Mouse (Mus musculus) limb, embryonic 10.5 days (tissue): Measurements from ENCODE around the gene Ccl20. TPM values are rescaled to one million over a fixed set of nuclear protein-coding genes. Genes with fewer than 3 reads are reported as not detected.

Experiments used
- DNase-seq: peaks from one replicate; pipeline ENCODE4 v3.0.0-alpha.2; 2017; ENCODE audit warnings: low spot score
- H3K27ac ChIP-seq: fragments of 300-500 bp; sonication (generic); 2 replicates; pipeline ENCODE4 v1.5.1; 2016; ENCODE audit warnings: mild to moderate bottlenecking
- H3K27me3 ChIP-seq: fragments of 300-500 bp; sonication (generic); 2 replicates; pipeline ENCODE4 v1.6.1; 2016; ENCODE audit warnings: low read depth, mild to moderate bottlenecking; ENCODE audit not compliant: poor library complexity, severe bottlenecking
- H3K36me3 ChIP-seq: fragments of 300-500 bp; sonication (generic); 2 replicates; pipeline ENCODE4 v1.6.1; 2016; ENCODE audit warnings: mild to moderate bottlenecking, moderate library complexity
- H3K4me1 ChIP-seq: fragments of 300-500 bp; sonication (generic); 2 replicates; pipeline ENCODE4 v1.6.1; 2016
- H3K4me3 ChIP-seq: fragments of 300-500 bp; sonication (generic); 2 replicates; pipeline ENCODE4 v1.5.1; 2016; ENCODE audit warnings: mild to moderate bottlenecking, moderate library complexity
- H3K9me3 ChIP-seq: fragments of 300-500 bp; sonication (generic); replicated peaks from 2 replicates; pipeline ENCODE4 v1.6.1; 2016; ENCODE audit warnings: mild to moderate bottlenecking
- WGBS: fragments of 180-500 bp; shearing (Covaris S2); methylation state at CpG from one replicate; pipeline ENCODE4 v1.1.7; 2016; 5-methylcytosine and 5-hydroxymethylcytosine counted together
- polyA plus RNA-seq: library from polyadenylated mRNA; unstranded; fragments of >200 nt; fragmentation: Nextera tagmentation; extraction: Ambion mirVana; gene quantifications from 2 replicates; pipeline ENCODE4 v1.2.1, GENCODE M21; 2016

Ccl20 gene
- polyA plus RNA-seq, 1 experiment from 2014 or later: not detected

DNA sequence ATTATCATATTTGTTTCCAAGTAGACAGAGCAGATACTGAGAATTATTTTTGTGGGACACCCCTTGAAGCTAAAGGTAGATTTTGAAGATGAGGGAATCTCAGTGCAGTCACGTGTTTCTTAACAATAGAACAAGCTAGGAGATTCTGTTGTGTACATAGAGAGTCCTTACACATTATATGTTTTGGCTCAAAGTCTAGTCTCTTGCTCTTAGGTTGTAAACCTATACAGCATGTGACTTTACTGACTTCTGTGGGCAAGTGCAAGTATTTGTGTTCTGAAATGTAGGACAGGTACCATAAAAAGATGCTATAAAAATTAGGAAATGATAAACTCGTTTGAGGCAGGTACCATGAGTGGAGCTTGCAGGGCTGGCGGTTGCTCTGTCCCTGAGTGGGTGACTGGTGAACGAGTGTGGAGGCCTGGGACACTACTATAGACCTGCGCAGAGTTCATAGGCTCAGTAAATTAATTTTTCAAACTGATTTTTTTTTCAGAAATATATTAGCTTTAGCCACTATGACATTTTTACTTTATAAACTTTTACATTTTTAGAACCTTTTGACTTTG lies 9.1 kb upstream of the Ccl20 start:
- H3K4me1 ChIP-seq: no peaks in the 10 kb centered on the region
- no peak overlapping the region for H3K4me3 ChIP-seq
- 87% methylated on average over 5 of the region's 5 CpGs for WGBS
- H3K27me3 ChIP-seq: no peaks in the 10 kb centered on the region
- no peaks in the 10 kb centered on the region for H3K36me3 ChIP-seq
- DNase-seq: no peak
- H3K27ac ChIP-seq: no peak overlapping the region
- H3K9me3 ChIP-seq: no peaks in the 10 kb centered on the region

DNA sequence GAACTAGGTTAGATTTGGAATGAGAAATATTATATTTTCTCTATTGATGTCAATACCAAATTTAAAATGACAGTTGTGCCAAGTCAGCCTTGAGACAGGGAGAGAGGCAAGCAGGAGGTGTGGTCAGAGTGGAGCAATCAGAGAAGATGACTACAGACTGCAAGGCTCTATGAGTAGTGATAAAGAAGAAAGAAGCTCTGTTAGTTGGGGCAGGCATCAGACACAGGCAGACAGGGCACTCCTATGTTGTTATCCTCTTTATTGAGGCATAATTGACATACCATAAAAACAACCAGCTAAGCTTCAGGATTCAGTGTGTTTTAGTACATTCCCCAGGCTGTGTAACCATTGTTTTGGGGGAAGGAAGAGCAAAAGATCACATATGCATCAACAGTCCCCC lies 5.6 kb upstream of the Ccl20 start:
- Histone ChIP-seq H3K27ac (no peak overlapping the region), H3K36me3 (no peaks in the 10 kb centered on the region), H3K4me1 (no peaks in the 10 kb centered on the region), H3K4me3 (no peak overlapping the region), H3K27me3 (no peaks in the 10 kb centered on the region), H3K9me3 (no peaks in the 10 kb centered on the region)
- DNase-seq: no peak

DNA sequence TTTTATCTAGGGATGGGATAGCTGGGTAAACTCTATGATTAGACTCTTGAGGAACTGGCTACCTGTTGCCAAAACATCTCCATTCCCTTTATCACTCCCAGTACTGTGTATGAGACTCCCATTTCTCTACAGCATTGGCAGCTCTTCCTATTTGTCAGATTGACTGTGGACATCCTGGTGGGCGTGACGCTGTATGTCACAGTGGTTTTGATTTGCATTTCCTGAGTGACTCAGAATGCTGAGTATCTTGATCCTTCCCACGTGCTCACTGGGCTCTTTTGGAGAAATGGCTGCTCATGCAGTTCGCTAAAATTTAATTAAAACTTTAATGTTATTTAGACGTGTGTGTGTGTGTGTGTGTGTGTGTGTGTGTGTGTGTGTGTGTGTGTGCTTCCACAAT lies 4.8 kb upstream of the Ccl20 start:
- Histone ChIP-seq H3K27me3 (no peaks in the 10 kb centered on the region), H3K9me3 (no peaks in the 10 kb centered on the region), H3K4me3 (no peak overlapping the region), H3K27ac (no peak overlapping the region), H3K36me3 (no peaks in the 10 kb centered on the region), H3K4me1 (no peaks in the 10 kb centered on the region)
- DNase-seq: no peak
- 84% methylated on average over 5 of the region's 5 CpGs for WGBS

DNA sequence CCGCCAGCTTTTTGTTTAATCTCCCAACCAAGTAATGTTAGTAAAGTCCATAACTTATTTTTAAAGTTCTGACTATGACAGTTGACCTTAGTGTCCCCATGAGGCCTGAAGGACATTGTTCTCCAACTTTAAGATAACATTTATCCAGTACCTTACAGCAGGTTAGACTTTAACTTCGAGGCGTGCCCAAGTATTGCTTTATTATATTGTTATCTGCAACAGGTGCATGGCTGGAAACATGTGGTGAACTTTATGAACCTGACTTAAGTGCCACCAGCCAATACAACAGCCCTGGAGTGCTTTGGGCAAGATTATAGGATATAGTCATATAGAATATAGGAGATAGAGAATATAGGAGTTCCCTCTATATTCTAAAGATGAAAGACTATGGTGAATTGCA lies 651 bp downstream of the Ccl20 start:
- Histone ChIP-seq H3K27me3 (no peaks in the 10 kb centered on the region), H3K4me3 (no peak overlapping the region), H3K27ac (no peak overlapping the region), H3K9me3 (no peaks in the 10 kb centered on the region), H3K36me3 (no peaks in the 10 kb centered on the region), H3K4me1 (no peaks in the 10 kb centered on the region)
- 91% methylated on average over 3 of the region's 3 CpGs for WGBS
- DNase-seq: no peak

DNA sequence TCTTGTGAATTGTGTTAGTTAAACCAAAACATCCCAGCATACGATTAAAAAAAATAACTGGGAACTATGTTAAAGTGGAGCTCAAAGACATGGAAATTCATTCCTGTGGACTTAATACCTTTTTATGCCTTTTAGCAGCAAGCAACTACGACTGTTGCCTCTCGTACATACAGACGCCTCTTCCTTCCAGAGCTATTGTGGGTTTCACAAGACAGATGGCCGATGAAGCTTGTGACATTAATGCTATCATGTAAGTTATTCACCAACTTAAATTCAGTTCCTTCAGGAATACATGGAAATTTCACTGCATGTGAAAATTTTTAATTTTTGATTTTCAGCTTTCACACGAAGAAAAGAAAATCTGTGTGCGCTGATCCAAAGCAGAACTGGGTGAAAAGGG lies 1.1 kb downstream of the Ccl20 start:
- H3K9me3 ChIP-seq: no peaks in the 10 kb centered on the region
- H3K36me3 ChIP-seq: no peaks in the 10 kb centered on the region
- 88% methylated on average over 7 of the region's 7 CpGs for WGBS
- H3K27me3 ChIP-seq: no peaks in the 10 kb centered on the region
- H3K4me3 ChIP-seq: no peak overlapping the region
- H3K27ac ChIP-seq: no peak overlapping the region
- no peak for DNase-seq
- H3K4me1 ChIP-seq: no peaks in the 10 kb centered on the region

DNA sequence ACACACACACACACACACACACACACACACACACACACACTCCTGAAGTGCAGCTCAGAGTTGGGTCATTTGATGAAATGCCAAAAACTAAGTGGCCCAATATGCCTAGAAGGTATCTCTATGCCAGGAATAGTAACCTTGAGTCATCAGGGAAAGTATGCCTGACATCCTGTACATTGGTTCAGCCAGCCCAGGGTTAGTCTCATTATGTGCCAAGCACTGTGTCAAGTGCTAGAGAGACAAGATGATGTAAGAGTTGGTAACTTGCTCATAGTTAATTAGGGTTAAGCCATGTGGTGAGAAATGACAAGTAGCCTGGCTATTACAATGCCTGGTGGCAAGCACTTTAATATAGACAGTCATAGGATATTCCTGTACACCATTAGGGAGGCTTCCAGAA lies 3.3 kb downstream of the Ccl20 start:
- Histone ChIP-seq H3K27ac (no peak overlapping the region), H3K4me1 (no peaks in the 10 kb centered on the region), H3K27me3 (no peaks in the 10 kb centered on the region), H3K4me3 (no peak overlapping the region), H3K9me3 (no peaks in the 10 kb centered on the region), H3K36me3 (no peaks in the 10 kb centered on the region)
- no peak for DNase-seq

DNA sequence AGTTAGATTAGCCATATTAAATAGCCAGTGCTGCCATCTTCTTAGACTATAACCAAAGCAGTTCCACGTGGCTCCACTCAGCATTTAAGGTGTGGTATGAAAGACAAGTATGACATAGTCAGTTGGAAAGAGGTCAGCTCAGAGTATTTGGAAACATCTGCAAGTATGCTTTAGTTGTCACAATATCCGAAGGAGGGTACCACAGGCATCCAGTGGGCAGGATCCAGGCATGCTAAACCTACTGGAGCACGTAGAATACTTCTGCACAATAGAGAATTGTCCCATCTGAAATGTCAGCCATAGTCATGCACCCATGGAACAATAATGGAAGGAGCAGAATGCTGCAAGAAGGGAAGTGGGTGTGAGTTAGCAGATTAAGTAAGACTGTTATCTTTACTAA lies 3.7 kb downstream of the Ccl20 start:
- WGBS: 83% methylated on average over 3 of the region's 3 CpGs

DNA sequence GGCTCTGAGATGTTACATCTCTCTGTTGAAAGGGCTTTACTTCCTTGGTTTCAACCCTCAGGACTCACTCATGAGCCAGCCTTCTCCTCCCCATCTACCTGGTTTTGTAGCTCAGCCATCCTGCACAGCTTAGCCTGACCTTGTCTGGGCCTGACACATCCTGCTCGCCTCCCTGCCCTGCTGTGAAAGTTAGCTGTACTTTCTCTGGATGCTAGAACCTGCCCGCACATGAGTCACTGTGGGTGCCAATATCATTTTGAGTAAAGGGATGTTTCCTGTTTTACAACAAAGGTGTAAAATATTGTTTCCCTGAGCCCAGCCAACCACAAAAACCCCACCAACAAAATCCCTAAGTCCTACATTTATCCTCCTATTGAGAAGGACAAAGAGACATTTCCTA lies 6.6 kb downstream of the Ccl20 start:
- Histone ChIP-seq H3K9me3 (no peaks in the 10 kb centered on the region), H3K27ac (no peak overlapping the region), H3K4me1 (no peaks in the 10 kb centered on the region), H3K27me3 (no peaks in the 10 kb centered on the region), H3K4me3 (no peak overlapping the region), H3K36me3 (no peaks in the 10 kb centered on the region)
- no peak for DNase-seq
- 96% methylated on average over 2 of the region's 2 CpGs for WGBS

More for the DNA sequence above, 3.7 kb downstream of the Ccl20 start:
- H3K9me3 ChIP-seq: no peaks in the 10 kb centered on the region
- no peaks in the 10 kb centered on the region for H3K27me3 ChIP-seq
- H3K4me3 ChIP-seq: no peak overlapping the region
- no peak overlapping the region for H3K27ac ChIP-seq
- H3K4me1 ChIP-seq: no peaks in the 10 kb centered on the region
- DNase-seq: no peak
- no peaks in the 10 kb centered on the region for H3K36me3 ChIP-seq

DNA sequence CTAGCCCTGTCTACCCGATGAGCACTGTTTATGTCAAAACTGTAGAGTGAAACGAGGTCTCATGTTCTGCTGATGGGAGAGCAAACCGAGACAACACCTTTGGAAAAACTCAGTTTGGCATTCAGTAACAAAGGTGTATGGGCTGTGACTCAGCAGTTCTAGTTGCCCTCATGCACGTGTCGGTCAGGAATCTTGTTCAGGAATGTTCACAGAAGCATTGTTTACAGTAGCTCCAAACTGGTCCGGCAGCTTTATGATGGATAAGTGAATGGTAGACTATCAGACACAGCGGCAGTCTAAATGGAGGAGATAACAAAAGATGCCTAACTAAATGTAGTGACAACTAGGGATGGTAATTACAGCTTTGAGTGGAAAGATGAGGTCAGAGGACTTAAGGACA lies 19.3 kb downstream of the Ccl20 start:
- H3K4me3 ChIP-seq: no peak overlapping the region
- 84% methylated on average over 7 of the region's 7 CpGs for WGBS

DNA sequence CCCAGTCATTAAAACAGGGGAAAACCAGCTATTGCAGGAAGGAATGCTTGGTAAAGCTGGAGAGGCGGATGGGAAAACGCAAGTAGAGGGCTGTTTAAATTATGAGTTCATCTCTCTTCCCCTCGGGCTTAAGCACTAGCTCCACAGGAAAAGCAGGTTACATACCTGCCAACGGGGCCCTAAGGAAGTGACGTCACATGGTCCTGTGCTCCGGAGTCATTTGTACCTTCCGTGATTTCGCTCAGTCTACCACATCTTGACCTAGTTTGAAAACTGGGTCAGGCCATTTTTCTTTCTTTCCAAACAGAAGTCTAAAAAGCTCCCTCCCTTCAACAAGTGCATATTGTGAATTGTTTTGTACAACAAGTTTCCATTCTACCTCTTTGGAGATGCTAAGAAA lies 21.3 kb downstream of the Ccl20 start:
- Histone ChIP-seq H3K36me3 (no peaks in the 10 kb centered on the region), H3K4me1 (no peaks in the 10 kb centered on the region), H3K9me3 (no peaks in the 10 kb centered on the region), H3K4me3 (no peak overlapping the region), H3K27ac (no peak overlapping the region), H3K27me3 (no peaks in the 10 kb centered on the region)
- 90% methylated on average over 8 of the region's 8 CpGs for WGBS
- DNase-seq: no peak

More for the DNA sequence above, 19.3 kb downstream of the Ccl20 start:
- no peaks in the 10 kb centered on the region for H3K36me3 ChIP-seq
- no peak for DNase-seq
- H3K27me3 ChIP-seq: no peaks in the 10 kb centered on the region
- H3K27ac ChIP-seq: no peak overlapping the region
- H3K4me1 ChIP-seq: no peaks in the 10 kb centered on the region
- H3K9me3 ChIP-seq: no peaks in the 10 kb centered on the region

DNA sequence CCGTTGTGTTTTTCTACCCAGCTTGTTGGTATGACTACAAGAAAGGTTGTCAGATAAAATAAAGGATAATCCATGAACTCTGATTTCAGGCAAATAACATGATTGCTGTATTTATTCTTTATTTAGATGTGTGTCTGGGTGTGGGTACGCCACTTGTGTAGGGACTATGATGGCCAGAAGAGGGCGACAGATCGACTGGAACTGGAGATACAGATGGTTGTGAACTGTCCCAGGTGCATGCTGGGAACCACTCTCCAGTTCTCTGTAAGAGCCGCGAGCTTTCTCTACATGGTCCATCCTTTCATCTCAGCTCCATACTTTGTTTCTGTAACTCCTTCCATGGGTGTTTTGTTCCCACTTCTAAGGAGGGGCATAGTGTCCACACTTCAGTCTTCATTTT lies 22.2 kb downstream of the Ccl20 start:
- H3K27me3 ChIP-seq: no peaks in the 10 kb centered on the region
- 86% methylated on average over 6 of the region's 6 CpGs for WGBS
- no peaks in the 10 kb centered on the region for H3K4me1 ChIP-seq
- H3K36me3 ChIP-seq: no peaks in the 10 kb centered on the region
- no peaks in the 10 kb centered on the region for H3K9me3 ChIP-seq
- no peak overlapping the region for H3K27ac ChIP-seq
- H3K4me3 ChIP-seq: no peak overlapping the region
- no peak for DNase-seq

DNA sequence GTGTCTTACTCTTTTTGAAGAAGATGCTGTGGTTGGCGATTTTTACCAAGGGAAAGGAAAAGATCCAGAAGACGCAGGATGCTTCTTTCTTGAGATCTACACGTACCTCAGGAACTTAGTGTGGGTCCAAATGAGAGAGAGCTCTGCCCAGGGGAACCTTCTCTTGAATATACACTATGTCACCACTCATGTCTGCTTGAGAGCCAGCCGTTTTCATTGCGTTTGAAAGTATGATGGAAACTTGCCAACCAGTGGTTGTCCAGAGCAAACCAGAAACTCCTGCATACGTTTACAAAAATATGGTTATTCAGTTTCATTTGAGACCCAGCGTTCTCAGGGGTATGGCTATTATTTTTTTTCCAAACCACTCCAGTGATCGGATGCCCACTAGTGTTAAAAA lies 24.9 kb downstream of the Ccl20 start:
- no peaks in the 10 kb centered on the region for H3K36me3 ChIP-seq
- no peaks in the 10 kb centered on the region for H3K4me1 ChIP-seq
- H3K4me3 ChIP-seq: no peak overlapping the region
- H3K27ac ChIP-seq: no peak overlapping the region
- 89% methylated on average over 8 of the region's 8 CpGs for WGBS
- no peak for DNase-seq
- H3K27me3 ChIP-seq: no peaks in the 10 kb centered on the region
- H3K9me3 ChIP-seq: no peaks in the 10 kb centered on the region

DNA sequence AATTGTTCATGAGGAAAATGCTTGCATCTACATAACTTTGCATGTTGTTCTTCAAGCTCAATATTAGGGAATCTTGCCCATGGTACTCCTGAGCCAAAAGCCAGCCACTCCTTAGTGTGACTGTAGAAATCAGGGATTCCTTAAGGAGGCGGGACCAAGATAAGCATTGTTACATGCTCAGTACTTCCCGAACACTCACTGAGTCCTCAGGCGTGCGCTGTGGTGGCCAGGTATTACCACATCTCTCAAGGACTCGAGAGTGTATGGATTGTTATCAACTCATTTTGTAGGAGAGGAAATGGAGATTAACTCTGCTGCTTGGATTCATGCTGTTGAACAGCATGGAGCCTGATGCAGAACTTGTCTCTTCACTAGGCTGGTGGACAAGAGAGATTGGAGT lies 25.5 kb downstream of the Ccl20 start:
- Histone ChIP-seq H3K27me3 (no peaks in the 10 kb centered on the region), H3K9me3 (no peaks in the 10 kb centered on the region), H3K4me3 (no peak overlapping the region), H3K4me1 (no peaks in the 10 kb centered on the region), H3K27ac (no peak overlapping the region), H3K36me3 (no peaks in the 10 kb centered on the region)
- WGBS: 87% methylated on average over 5 of the region's 5 CpGs
- DNase-seq: no peak

DNA sequence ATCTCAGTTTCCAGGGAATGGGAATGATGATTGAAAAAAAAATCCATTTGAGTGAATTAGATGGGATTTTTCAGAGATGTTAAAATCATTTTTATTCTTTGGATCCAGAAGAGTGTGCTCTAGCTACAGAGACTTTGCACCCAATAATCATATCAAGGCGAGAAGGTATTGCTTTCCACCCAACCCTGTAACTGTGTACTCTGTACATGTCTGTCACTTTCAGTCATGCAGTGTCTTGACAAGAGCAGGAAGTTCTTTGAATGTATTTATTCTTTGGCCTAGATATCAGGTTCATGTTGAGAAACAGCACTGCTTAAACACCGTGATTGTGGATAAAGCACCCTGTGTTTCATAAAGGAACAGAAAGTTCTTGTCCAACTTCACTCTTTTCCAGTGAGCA lies 30.0 kb downstream of the Ccl20 start:
- H3K4me1 ChIP-seq: no peaks in the 10 kb centered on the region
- no peaks in the 10 kb centered on the region for H3K36me3 ChIP-seq
- no peaks in the 10 kb centered on the region for H3K9me3 ChIP-seq
- H3K4me3 ChIP-seq: no peak overlapping the region
- no peak for DNase-seq
- no peak overlapping the region for H3K27ac ChIP-seq
- 93% methylated on average over 2 of the region's 2 CpGs for WGBS
- no peaks in the 10 kb centered on the region for H3K27me3 ChIP-seq
